Mouse (Mus musculus) cerebellum, adult 2 months (tissue): Measurements from ENCODE around the gene Chrna1.

Experiments
- CTCF ChIP-seq: fragments of 200-500 bp; IDR thresholded peaks from 2 replicates; pipeline ENCODE4 v1.5.1; 2011; ENCODE audit warnings: low read depth, mild to moderate bottlenecking, control low read depth, low read length, moderate library complexity, borderline replicate concordance; ENCODE audit not compliant: insufficient read depth
- POLR2A ChIP-seq: fragments of 200-500 bp; IDR thresholded peaks from 2 replicates; pipeline ENCODE4 v1.6.1; 2011; ENCODE audit warnings: low read length, control low read depth, borderline replicate concordance; ENCODE audit not compliant: insufficient read depth

- TF ChIP-seq CTCF, result no peak
- TF ChIP-seq POLR2A, result no peak
Observed at GRCm38 (mm10) chr2:73530487-73530886, 49.7 kb downstream of the Chrna1 start.
